Mouse (Mus musculus): ENCODE measurements at regions not wholly inside any gene's neighbourhood (a gene's known extent, or its start where the extent isn't known, plus 50 kb on each side); places are given as distances from the start of the nearest gene placed in this dataset.

DNA sequence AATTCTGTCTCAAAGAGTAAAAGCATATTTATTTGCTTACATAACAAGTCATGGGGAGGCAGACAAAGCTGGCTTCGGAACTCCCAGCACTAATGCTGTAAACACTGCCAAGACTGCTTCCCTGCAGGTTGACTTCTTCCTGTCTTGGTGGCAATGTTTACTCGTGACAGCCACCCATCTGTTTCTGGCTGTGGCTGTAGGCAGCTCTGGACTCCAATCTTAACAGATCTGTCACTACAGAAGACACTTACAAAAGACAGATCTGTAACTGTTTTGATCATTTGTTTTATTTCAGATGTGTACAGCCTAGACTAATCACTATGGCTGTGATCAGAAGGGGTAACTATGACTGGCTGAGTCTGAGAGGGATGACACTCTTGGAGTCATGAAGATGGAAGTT is 121.1 kb upstream of the Crbn start:
- DNase-seq (ENCODE audit: low spot score) (peak; percentile 18), ATAC-seq (no peak)
- Histone ChIP-seq H3K4me1 (ENCODE audit: insufficient read depth, low read length) (no peaks in the 10 kb centered on the region), H3K27me3 (ENCODE audit: insufficient read depth, low read length) (no peaks in the 10 kb centered on the region), H3K36me3 (ENCODE audit: insufficient read depth, low read length) (no peaks in the 10 kb centered on the region), H3K4me3 (ENCODE audit: low read length) (no peak overlapping the region), H3K9me3 (ENCODE audit: low read length) (no peaks in the 10 kb centered on the region), H3K9ac (replicated peaks; ENCODE audit: low read length) (no peak overlapping the region), H3K27ac (no peak overlapping the region), H3K4me2 (ENCODE audit: low read depth, low read length) (no peak overlapping the region)
- 43% methylated on average over 2 of the region's 2 CpGs for WGBS
- no peak for TF ChIP-seq CTCF (IDR thresholded peaks at IDR 0.05; ENCODE audit: low read depth)

DNA sequence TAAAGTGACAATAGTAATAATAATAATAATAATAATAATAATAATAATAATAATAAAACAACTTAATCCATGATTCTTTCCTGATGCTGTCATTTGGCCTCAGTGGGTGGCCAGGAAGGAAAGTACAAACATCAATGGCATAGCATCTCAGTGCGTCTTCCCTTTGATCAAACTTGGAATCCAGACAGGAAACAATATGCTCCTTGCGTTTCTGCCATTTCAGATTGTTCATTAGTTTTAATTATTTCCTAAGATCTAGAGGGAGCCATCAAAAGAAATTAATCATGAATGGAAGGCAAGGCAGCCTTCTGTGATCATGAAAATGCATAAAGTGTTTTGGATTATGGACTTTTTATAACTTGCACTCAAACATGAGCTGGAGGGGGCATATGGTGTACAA is 125.6 kb upstream of the Crbn start:
- H3K9me3 ChIP-seq (ENCODE audit: low read length) = no peaks in the 10 kb centered on the region
- no peaks in the 10 kb centered on the region for H3K27me3 ChIP-seq (ENCODE audit: insufficient read depth, low read length)
- WGBS = 41% methylated on average over 2 of the region's 2 CpGs
- H3K27ac ChIP-seq = no peak overlapping the region
- no peak for ATAC-seq
- DNase-seq (ENCODE audit: low spot score) = peak; percentile 16
- H3K36me3 ChIP-seq (ENCODE audit: insufficient read depth, low read length) = no peaks in the 10 kb centered on the region
- H3K4me3 ChIP-seq (ENCODE audit: low read length) = no peak overlapping the region
- no peak overlapping the region for H3K9ac ChIP-seq (replicated peaks; ENCODE audit: low read length)
- no peak for TF ChIP-seq CTCF (IDR thresholded peaks at IDR 0.05; ENCODE audit: low read depth)
- H3K4me1 ChIP-seq (ENCODE audit: insufficient read depth, low read length) = no peaks in the 10 kb centered on the region
- H3K4me2 ChIP-seq (ENCODE audit: low read depth, low read length) = no peak overlapping the region

DNA sequence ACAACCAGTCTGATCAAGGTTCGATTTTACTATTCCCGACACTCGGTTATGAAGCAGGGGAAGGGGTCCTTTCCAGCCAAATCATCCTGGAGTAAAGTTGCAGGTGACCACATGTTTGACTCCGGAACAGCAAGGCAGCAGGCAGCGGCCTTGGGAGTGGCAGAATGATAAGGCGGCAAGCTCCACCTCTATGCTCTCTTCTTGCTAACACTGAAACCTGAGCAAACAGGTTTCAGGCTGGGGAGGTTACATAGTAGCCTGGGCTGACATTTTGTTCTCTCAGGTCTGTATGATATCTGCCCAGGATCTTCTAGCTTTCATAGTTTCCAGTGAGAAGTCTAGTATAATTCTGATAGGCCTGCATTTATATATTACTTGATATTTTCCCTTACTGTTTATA is 133.7 kb upstream of the Crbn start:
- H3K4me1 ChIP-seq (ENCODE audit: insufficient read depth, low read length) = no peaks in the 10 kb centered on the region
- no peak overlapping the region for H3K4me2 ChIP-seq (ENCODE audit: low read depth, low read length)
- H3K9ac ChIP-seq (replicated peaks; ENCODE audit: low read length) = no peak overlapping the region
- ATAC-seq = no peak
- H3K27ac ChIP-seq = no peak overlapping the region
- H3K4me3 ChIP-seq (ENCODE audit: low read length) = no peak overlapping the region
- H3K27me3 ChIP-seq (ENCODE audit: insufficient read depth, low read length) = no peaks in the 10 kb centered on the region
- TF ChIP-seq CTCF (IDR thresholded peaks at IDR 0.05; ENCODE audit: low read depth) = no peak
- 88% methylated on average over 6 of the region's 6 CpGs for WGBS
- no peak for DNase-seq (ENCODE audit: low spot score)
- H3K9me3 ChIP-seq (ENCODE audit: low read length) = no peaks in the 10 kb centered on the region
- no peaks in the 10 kb centered on the region for H3K36me3 ChIP-seq (ENCODE audit: insufficient read depth, low read length)

DNA sequence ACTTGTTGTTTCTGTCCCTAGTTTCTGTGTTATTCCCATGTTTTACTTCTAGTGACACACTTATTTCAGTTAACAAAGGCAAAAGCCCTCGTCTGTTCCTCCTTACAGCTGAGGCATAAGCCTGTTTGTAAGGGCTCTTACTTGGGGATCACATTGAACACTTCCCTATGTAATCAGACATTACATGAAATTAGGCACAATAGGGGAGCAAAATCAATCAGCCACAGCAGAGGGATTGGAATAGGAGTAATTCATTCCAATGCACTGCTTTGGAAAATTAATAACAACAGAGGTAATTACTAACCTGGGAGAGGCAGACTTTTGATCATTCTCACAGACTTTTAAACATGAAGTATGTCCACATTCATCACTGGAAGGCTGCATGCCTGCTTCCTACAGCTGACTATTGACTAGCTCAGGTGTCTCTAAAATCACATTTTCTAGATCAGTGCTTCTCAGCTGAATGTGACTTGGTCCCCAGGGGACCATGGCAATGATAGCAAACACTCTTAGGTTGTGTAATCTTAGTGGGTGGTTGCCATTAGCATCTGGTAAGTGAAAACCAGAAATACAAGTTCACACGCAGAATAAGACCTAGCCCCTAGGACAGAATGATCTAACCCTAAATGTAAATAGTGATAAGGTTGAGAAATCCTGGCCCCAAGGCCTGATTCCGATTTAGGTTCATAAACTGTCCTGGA is 146.5 kb upstream of the Crbn start:
- ATAC-seq (0 out of 2 replicates have a peak, but pooled peaks have one; percentile 18), DNase-seq (ENCODE audit: low spot score) (no peak)
- H3K27ac ChIP-seq = no peak overlapping the region
- H3K27me3 ChIP-seq (ENCODE audit: insufficient read depth, low read length) = no peaks in the 10 kb centered on the region
- whole genome bisulfite sequencing = 57% methylated on average over 3 of the region's 3 CpGs
- no peaks in the 10 kb centered on the region for H3K4me1 ChIP-seq (ENCODE audit: insufficient read depth, low read length)
- H3K36me3 ChIP-seq (ENCODE audit: insufficient read depth, low read length) = no peaks in the 10 kb centered on the region
- H3K4me3 ChIP-seq (ENCODE audit: low read length) = no peak overlapping the region
- no peaks in the 10 kb centered on the region for H3K9me3 ChIP-seq (ENCODE audit: low read length)
- no peak overlapping the region for H3K4me2 ChIP-seq (ENCODE audit: low read depth, low read length)
- no peak for TF ChIP-seq CTCF (IDR thresholded peaks at IDR 0.05; ENCODE audit: low read depth)
- no peak overlapping the region for H3K9ac ChIP-seq (replicated peaks; ENCODE audit: low read length)

DNA sequence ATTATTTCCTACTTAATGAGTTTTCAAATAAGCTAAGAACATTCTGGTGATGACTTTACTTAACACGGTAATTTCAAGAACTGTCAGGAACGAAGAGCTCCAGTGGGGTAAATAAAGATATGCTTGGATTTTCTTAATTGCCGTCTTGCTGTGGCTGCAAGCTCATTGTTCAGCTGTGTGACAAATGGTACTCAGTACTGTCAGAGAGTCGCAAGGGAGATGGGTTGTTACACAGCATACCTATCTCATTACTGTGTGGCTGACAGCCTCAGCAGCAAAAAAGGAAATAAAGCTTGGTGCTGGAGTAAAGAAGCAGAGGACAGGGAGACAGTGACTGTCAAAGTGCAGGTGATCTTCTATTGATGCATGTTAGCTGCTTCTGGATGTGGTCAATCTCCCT is 151.0 kb upstream of the Crbn start:
- Histone ChIP-seq H3K4me1 (ENCODE audit: insufficient read depth, low read length) (no peaks in the 10 kb centered on the region), H3K27ac (no peak overlapping the region), H3K4me2 (ENCODE audit: low read depth, low read length) (no peak overlapping the region), H3K36me3 (ENCODE audit: insufficient read depth, low read length) (no peaks in the 10 kb centered on the region), H3K4me3 (ENCODE audit: low read length) (no peak overlapping the region), H3K9ac (replicated peaks; ENCODE audit: low read length) (no peak overlapping the region), H3K27me3 (ENCODE audit: insufficient read depth, low read length) (no peaks in the 10 kb centered on the region), H3K9me3 (ENCODE audit: low read length) (no peaks in the 10 kb centered on the region)
- WGBS = 43% methylated on average over 4 of the region's 4 CpGs
- DNase-seq (ENCODE audit: low spot score) (peak; percentile 24), ATAC-seq (no peak)
- no peak for TF ChIP-seq CTCF (IDR thresholded peaks at IDR 0.05; ENCODE audit: low read depth)

DNA sequence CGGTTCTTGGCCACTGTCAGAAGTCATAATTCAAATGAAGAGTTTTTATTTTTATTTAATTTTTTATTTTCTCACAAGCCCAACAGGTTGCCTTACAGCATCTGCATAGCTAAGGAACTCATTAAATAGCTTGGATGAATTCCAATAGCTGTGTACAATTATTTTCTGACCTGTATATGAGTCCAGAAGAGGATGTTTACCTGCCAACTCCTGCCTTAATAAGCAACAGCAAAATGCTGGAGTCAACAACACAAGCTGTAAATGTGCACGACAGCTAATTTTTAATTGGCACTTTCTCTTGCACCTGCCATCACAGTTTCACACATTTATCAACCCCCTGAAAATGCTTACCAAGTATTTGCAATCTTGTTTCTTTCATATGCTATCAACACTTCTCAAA is 161.4 kb upstream of the Crbn start:
- TF ChIP-seq CTCF (IDR thresholded peaks at IDR 0.05; ENCODE audit: low read depth) = no peak
- no peaks in the 10 kb centered on the region for H3K36me3 ChIP-seq (ENCODE audit: insufficient read depth, low read length)
- H3K27me3 ChIP-seq (ENCODE audit: insufficient read depth, low read length) = no peaks in the 10 kb centered on the region
- WGBS = 75% methylated on average over 2 of the region's 2 CpGs
- H3K4me1 ChIP-seq (ENCODE audit: insufficient read depth, low read length) = no peaks in the 10 kb centered on the region
- no peak overlapping the region for H3K4me2 ChIP-seq (ENCODE audit: low read depth, low read length)
- H3K27ac ChIP-seq = no peak overlapping the region
- no peak for DNase-seq (ENCODE audit: low spot score)
- no peak overlapping the region for H3K4me3 ChIP-seq (ENCODE audit: low read length)
- no peak for ATAC-seq
- no peaks in the 10 kb centered on the region for H3K9me3 ChIP-seq (ENCODE audit: low read length)
- no peak overlapping the region for H3K9ac ChIP-seq (replicated peaks; ENCODE audit: low read length)

DNA sequence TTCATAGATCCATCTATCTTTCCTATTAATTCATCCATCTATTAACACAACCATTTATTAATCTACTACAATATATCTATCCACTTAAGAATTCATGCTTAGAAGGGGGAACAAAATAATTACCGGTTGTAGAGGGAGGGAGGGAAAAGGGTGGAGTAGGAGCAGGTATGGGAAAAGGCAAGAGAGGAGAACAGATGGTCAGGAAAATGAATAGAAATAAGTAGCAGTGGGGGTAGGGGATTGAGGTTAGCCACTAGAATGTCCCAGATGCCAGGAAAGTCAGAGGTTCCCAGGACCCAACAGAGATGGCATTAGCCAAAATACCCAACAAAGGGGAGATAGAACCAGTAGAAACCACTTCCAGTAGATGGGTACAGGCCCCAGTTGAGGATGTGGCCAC is 164.5 kb upstream of the Crbn start:
- Histone ChIP-seq H3K9ac (replicated peaks; ENCODE audit: low read length) (no peak overlapping the region), H3K4me2 (ENCODE audit: low read depth, low read length) (no peak overlapping the region), H3K27me3 (ENCODE audit: insufficient read depth, low read length) (no peaks in the 10 kb centered on the region), H3K9me3 (ENCODE audit: low read length) (no peaks in the 10 kb centered on the region), H3K4me3 (ENCODE audit: low read length) (no peak overlapping the region), H3K4me1 (ENCODE audit: insufficient read depth, low read length) (no peaks in the 10 kb centered on the region), H3K36me3 (ENCODE audit: insufficient read depth, low read length) (no peaks in the 10 kb centered on the region), H3K27ac (no peak overlapping the region)
- TF ChIP-seq CTCF (IDR thresholded peaks at IDR 0.05; ENCODE audit: low read depth) = no peak
- 84% methylated on average over 1 of the region's 1 CpGs for WGBS
- no peak for DNase-seq (ENCODE audit: low spot score)
- ATAC-seq = no peak

All from hindbrain, postnatal 0 days (tissue).